Mouse (Mus musculus) heart, embryonic 14.5 days (tissue): ENCODE measurements around the gene Etl4. TPM values are rescaled to one million over a fixed set of nuclear protein-coding genes. Genes with fewer than 3 reads are reported as not detected.

Experiments used
- ATAC-seq: fragments of 200-750 bp; cut with Nextera tagmentation; 2 replicates; pipeline ENCODE4 v1.8.0; 2017; ENCODE audit warnings: low read depth, moderate TSS enrichment; ENCODE audit not compliant: insufficient number of reproducible peaks, insufficient read depth, low FRiP score
- H3K27ac ChIP-seq, 2 experiments: fragments of 200-500 bp in 1 of 2; fragments of 300-500 bp in 1 of 2; sonication (generic) in 1 of 2; replicated peaks in 1 of 2; 2 replicates each; pipeline ENCODE4 v1.5.1; 2012 to 2014; ENCODE audit warnings: low read depth in 2 of 2, low read length in 2 of 2, control low read depth in 1 of 2, mild to moderate bottlenecking in 1 of 2, mixed read lengths in 1 of 2; ENCODE audit not compliant: control insufficient read depth in 1 of 2, insufficient read depth in 1 of 2
- H3K27me3 ChIP-seq: fragments of 300-500 bp; sonication (generic); 2 replicates; pipeline ENCODE4 v1.6.1; 2014; ENCODE audit warnings: mild to moderate bottlenecking, low read length, control low read depth; ENCODE audit not compliant: control insufficient read depth, insufficient read depth
- H3K36me3 ChIP-seq: fragments of 300-500 bp; sonication (generic); 2 replicates; pipeline ENCODE4 v1.6.1; 2014; ENCODE audit warnings: mild to moderate bottlenecking, control low read depth, low read length, mixed read lengths; ENCODE audit not compliant: control insufficient read depth, insufficient read depth
- H3K4me1 ChIP-seq, 2 experiments: fragments of 200-500 bp in 1 of 2; fragments of 300-500 bp in 1 of 2; sonication (generic) in 1 of 2; 2 replicates each; pipeline ENCODE4 v1.6.1; 2012 to 2014; ENCODE audit warnings: low read length in 2 of 2, control low read depth in 1 of 2, mixed read lengths in 1 of 2; ENCODE audit not compliant: control insufficient read depth in 2 of 2, insufficient read depth in 2 of 2
- H3K4me2 ChIP-seq: fragments of 300-500 bp; sonication (generic); 2 replicates; pipeline ENCODE4 v1.6.1; 2014; ENCODE audit warnings: mild to moderate bottlenecking, low read length
- H3K4me3 ChIP-seq, 2 experiments: fragments of 200-500 bp in 1 of 2; fragments of 300-500 bp in 1 of 2; sonication (generic) in 1 of 2; 2 replicates each; pipeline ENCODE4 v1.5.1; 2012 to 2014; ENCODE audit warnings: low read length in 2 of 2, mild to moderate bottlenecking in 2 of 2, control low read depth in 1 of 2, low read depth in 1 of 2, moderate library complexity in 1 of 2; ENCODE audit not compliant: control insufficient read depth in 1 of 2, insufficient read depth in 1 of 2
- H3K9ac ChIP-seq: fragments of 300-500 bp; sonication (generic); 2 replicates; pipeline ENCODE4 v1.6.1; 2014; ENCODE audit warnings: mild to moderate bottlenecking, low read length
- H3K9me3 ChIP-seq: fragments of 300-500 bp; sonication (generic); 2 replicates; pipeline ENCODE4 v1.6.1; 2016; ENCODE audit warnings: low read length, control low read depth; ENCODE audit not compliant: control insufficient read depth
- WGBS: fragments of 180-500 bp; shearing (Covaris S2); extraction: QIAGEN DNeasy Blood & Tissue Kit; methylation state at CpG from one replicate; pipeline ENCODE4 v1.1.7; 2014; 5-methylcytosine and 5-hydroxymethylcytosine counted together
- polyA plus RNA-seq: library from polyadenylated mRNA; unstranded; fragments of >200 nt; fragmentation: Nextera tagmentation; extraction: Ambion mirVana; gene quantifications from 2 replicates; pipeline ENCODE4 v1.2.1, GENCODE M21; 2014

Etl4 gene
- polyA plus RNA-seq, 1 experiment from 2014 or later, result 11.3 TPM

GRCm38 (mm10) chr2:19930009-19930408 is 20.4 kb downstream of the Etl4 start:
- no peak overlapping the region for H3K9ac ChIP-seq
- H3K27me3 ChIP-seq, result no peaks in the 10 kb centered on the region
- H3K27ac ChIP-seq, result no peak overlapping the region
- H3K9me3 ChIP-seq, result no peaks in the 10 kb centered on the region
- H3K4me2 ChIP-seq, result no peak overlapping the region
- ATAC-seq, result no peak
- no peak overlapping the region for H3K4me3 ChIP-seq
- 89% methylated on average over 1 of the region's 1 CpGs for WGBS
- no peaks in the 10 kb centered on the region for H3K36me3 ChIP-seq
- no peaks in the 10 kb centered on the region for H3K4me1 ChIP-seq

GRCm38 (mm10) chr2:19933836-19934235 is 24.3 kb downstream of the Etl4 start:
- no peaks in the 10 kb centered on the region for H3K27me3 ChIP-seq
- no peak overlapping the region for H3K9ac ChIP-seq
- WGBS, result 86% methylated on average over 1 of the region's 1 CpGs
- no peak for ATAC-seq
- no peak overlapping the region for H3K4me2 ChIP-seq
- no peak overlapping the region for H3K4me3 ChIP-seq
- no peaks in the 10 kb centered on the region for H3K36me3 ChIP-seq
- H3K9me3 ChIP-seq, result no peaks in the 10 kb centered on the region
- H3K27ac ChIP-seq, result no peak overlapping the region
- no peaks in the 10 kb centered on the region for H3K4me1 ChIP-seq

DNA sequence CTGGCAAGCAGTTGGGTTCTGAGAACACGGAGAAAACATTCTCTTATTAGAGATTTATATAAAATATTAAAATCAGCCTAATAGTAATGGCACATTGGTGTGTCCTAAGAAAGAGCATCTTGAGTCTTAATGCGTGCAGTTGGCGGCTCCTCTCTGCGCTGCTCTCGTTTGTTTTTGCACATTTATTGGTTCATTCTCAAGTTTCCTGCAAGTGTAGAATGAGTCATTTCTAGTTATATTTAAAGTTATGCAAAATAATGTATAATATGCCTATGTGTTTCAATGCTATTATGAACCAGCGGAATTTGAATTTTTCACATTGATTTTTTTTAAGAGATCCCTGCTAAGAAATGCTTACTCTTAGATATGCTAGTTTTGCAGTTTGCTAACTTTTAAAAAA is 35.6 kb downstream of the Etl4 start:
- no peak overlapping the region for H3K4me2 ChIP-seq
- H3K9me3 ChIP-seq, result no peaks in the 10 kb centered on the region
- H3K9ac ChIP-seq, result no peak overlapping the region
- H3K27me3 ChIP-seq, result no peaks in the 10 kb centered on the region
- H3K4me1 ChIP-seq, result no peaks in the 10 kb centered on the region
- 85% methylated on average over 6 of the region's 6 CpGs for WGBS
- H3K4me3 ChIP-seq, result no peak overlapping the region
- no peak overlapping the region for H3K27ac ChIP-seq
- no peak for ATAC-seq
- H3K36me3 ChIP-seq, result no peaks in the 10 kb centered on the region

- Histone ChIP-seq H3K4me2 (no peak overlapping the region), H3K9me3 (0 out of 2 replicates have a peak, but pooled peaks cover 3% of the 10 kb centered on the region), H3K36me3 (no peaks in the 10 kb centered on the region), H3K4me1 (no peaks in the 10 kb centered on the region), H3K9ac (no peak overlapping the region), H3K4me3 (no peak overlapping the region), H3K27me3 (no peaks in the 10 kb centered on the region), H3K27ac (no peak overlapping the region)
- WGBS, result 61% methylated on average over 2 of the region's 2 CpGs
- ATAC-seq, result no peak
These were observed 43.4 kb downstream of the Etl4 start for GRCm38 (mm10) chr2:19953028-19953427.

- H3K27me3 ChIP-seq, result no peaks in the 10 kb centered on the region
- H3K4me2 ChIP-seq, result no peak overlapping the region
- H3K9me3 ChIP-seq, result no peaks in the 10 kb centered on the region
- H3K4me3 ChIP-seq, result no peak overlapping the region
- no peaks in the 10 kb centered on the region for H3K4me1 ChIP-seq
- H3K27ac ChIP-seq, result no peak overlapping the region
- no peak overlapping the region for H3K9ac ChIP-seq
- ATAC-seq, result no peak
- no peaks in the 10 kb centered on the region for H3K36me3 ChIP-seq
- whole genome bisulfite sequencing, result 54% methylated on average over 7 of the region's 7 CpGs
These were observed 56.9 kb downstream of the Etl4 start for GRCm38 (mm10) chr2:19966445-19966844.

GRCm38 (mm10) chr2:20037671-20038070 is 128.1 kb downstream of the Etl4 start:
- no peaks in the 10 kb centered on the region for H3K36me3 ChIP-seq
- no peak overlapping the region for H3K4me2 ChIP-seq
- no peaks in the 10 kb centered on the region for H3K4me1 ChIP-seq
- no peak overlapping the region for H3K9ac ChIP-seq
- WGBS, result 75% methylated on average over 4 of the region's 4 CpGs
- H3K27me3 ChIP-seq, result no peaks in the 10 kb centered on the region
- ATAC-seq, result no peak
- no peak overlapping the region for H3K27ac ChIP-seq
- no peak overlapping the region for H3K4me3 ChIP-seq
- no peaks in the 10 kb centered on the region for H3K9me3 ChIP-seq

- no peak for ATAC-seq
- 42% methylated on average over 9 of the region's 9 CpGs for WGBS
- Histone ChIP-seq H3K27ac (no peak overlapping the region), H3K27me3 (no peaks in the 10 kb centered on the region), H3K36me3 (no peaks in the 10 kb centered on the region), H3K9me3 (no peaks in the 10 kb centered on the region), H3K9ac (no peak overlapping the region), H3K4me1 (no peaks in the 10 kb centered on the region), H3K4me2 (no peak overlapping the region), H3K4me3 (no peak overlapping the region)
These were observed 162.8 kb downstream of the Etl4 start for GRCm38 (mm10) chr2:20072377-20072776.

DNA sequence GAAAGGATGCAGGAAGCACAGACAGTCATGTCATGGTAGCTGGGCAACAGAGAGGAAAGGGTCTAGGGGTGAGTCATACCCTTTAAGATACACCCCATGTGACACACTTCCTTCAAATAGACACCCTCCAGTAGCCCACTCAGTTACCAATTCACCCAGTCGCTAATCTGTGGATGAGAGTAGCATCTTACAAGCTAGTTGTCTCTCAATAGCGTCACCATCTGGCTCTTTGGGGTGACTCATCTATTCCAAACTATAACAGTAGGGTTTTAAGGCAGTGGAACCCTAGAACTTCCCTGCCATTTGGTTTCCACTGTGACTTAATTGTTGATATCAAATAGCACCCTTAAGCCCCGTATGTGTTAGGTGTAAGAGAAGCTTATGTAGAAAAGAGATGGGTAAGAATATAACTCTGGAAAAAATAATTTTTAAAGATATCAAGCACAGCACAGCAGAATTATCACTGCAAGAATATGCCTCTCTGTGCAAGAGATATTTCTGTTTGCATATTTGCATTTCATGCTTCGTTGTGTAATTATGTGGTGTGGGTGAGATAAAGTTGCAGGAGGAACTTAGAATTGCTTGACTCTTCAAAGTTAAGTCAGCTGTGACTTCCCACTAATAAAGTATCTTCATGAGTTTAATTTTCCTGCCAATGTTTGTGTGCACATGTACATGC is 166.7 kb downstream of the Etl4 start:
- 68% methylated on average over 4 of the region's 4 CpGs for WGBS
- H3K9me3 ChIP-seq, result no peaks in the 10 kb centered on the region
- H3K4me1 ChIP-seq, result no peaks in the 10 kb centered on the region
- no peaks in the 10 kb centered on the region for H3K36me3 ChIP-seq
- H3K9ac ChIP-seq, result no peak overlapping the region
- no peak overlapping the region for H3K4me2 ChIP-seq
- no peak for ATAC-seq
- no peaks in the 10 kb centered on the region for H3K27me3 ChIP-seq
- no peak overlapping the region for H3K4me3 ChIP-seq
- H3K27ac ChIP-seq, result no peak overlapping the region
